Mouse (Mus musculus): ENCODE data around the gene Smc3.

GRCm38 (mm10) chr19:53652267-53652666 lies 52.1 kb downstream of the Smc3 start:
- TF ChIP-seq CTCF (IDR thresholded peaks at IDR 0.05; ENCODE audit: low read depth) (no peak), EP300 (IDR thresholded peaks at IDR 0.05; ENCODE audit: low read depth) (no peak)

Measured in liver, postnatal 0 days (tissue).